Mouse (Mus musculus): ENCODE measurements around the gene Pafah1b2.

Gene Pafah1b2

GRCm38 (mm10) chr9:46026058-46026849, 13.8 kb upstream of the Pafah1b2 start:
- DNase-seq (ENCODE audit: low read depth) = no peak

GRCm38 (mm10) chr9:46023591-46023990, 11.1 kb upstream of the Pafah1b2 start:
- DNase-seq (ENCODE audit: low read depth) = no peak

- DNase-seq (ENCODE audit: low read depth) = no peak
These were observed 7.5 kb upstream of the Pafah1b2 start for GRCm38 (mm10) chr9:46019975-46020374.

- no peak for DNase-seq (ENCODE audit: low read depth)
These were observed 5.8 kb upstream of the Pafah1b2 start for GRCm38 (mm10) chr9:46018316-46018715.

- DNase-seq (ENCODE audit: low read depth) = no peak
These were observed 3.9 kb upstream of the Pafah1b2 start for GRCm38 (mm10) chr9:46016417-46016816.

- no peak for DNase-seq (ENCODE audit: low read depth)
These were observed 3.3 kb upstream of the Pafah1b2 start for GRCm38 (mm10) chr9:46015831-46016230.

GRCm38 (mm10) chr9:46015081-46015551, 2.6 kb upstream of the Pafah1b2 start:
- peak; percentile 48 for DNase-seq (ENCODE audit: low read depth)

GRCm38 (mm10) chr9:46014251-46014681, 1.8 kb upstream of the Pafah1b2 start:
- DNase-seq (ENCODE audit: low read depth) = peak; percentile 38

GRCm38 (mm10) chr9:46013616-46014015, 1.1 kb upstream of the Pafah1b2 start:
- peak; percentile 17 for DNase-seq (ENCODE audit: low read depth)

GRCm38 (mm10) chr9:46013009-46013586, 608 bp upstream of the Pafah1b2 start:
- DNase-seq (ENCODE audit: low read depth) = no peak

GRCm38 (mm10) chr9:46011094-46011970, 1.2 kb downstream of the Pafah1b2 start:
- peak; percentile 20 for DNase-seq (ENCODE audit: low read depth)

- DNase-seq (ENCODE audit: low read depth) = no peak
These were observed 2.9 kb downstream of the Pafah1b2 start for GRCm38 (mm10) chr9:46009669-46009983.

GRCm38 (mm10) chr9:46008931-46009668, 3.4 kb downstream of the Pafah1b2 start:
- no peak for DNase-seq (ENCODE audit: low read depth)

- no peak for DNase-seq (ENCODE audit: low read depth)
These were observed 6.3 kb downstream of the Pafah1b2 start for GRCm38 (mm10) chr9:46006224-46006623.

GRCm38 (mm10) chr9:46004529-46004928, 8.0 kb downstream of the Pafah1b2 start:
- no peak for DNase-seq (ENCODE audit: low read depth)

- DNase-seq (ENCODE audit: low read depth) = peak; percentile 50
These were observed 8.8 kb downstream of the Pafah1b2 start for GRCm38 (mm10) chr9:46003729-46004128.

GRCm38 (mm10) chr9:45999009-45999408, 13.5 kb downstream of the Pafah1b2 start:
- DNase-seq (ENCODE audit: low read depth) = no peak

GRCm38 (mm10) chr9:45985229-45985567, 27.3 kb downstream of the Pafah1b2 start:
- DNase-seq (ENCODE audit: low read depth) = peak; percentile 33

- DNase-seq (ENCODE audit: low read depth) = peak; percentile 80
These were observed 27.9 kb downstream of the Pafah1b2 start for GRCm38 (mm10) chr9:45984409-45985228.

GRCm38 (mm10) chr9:45983676-45984408, 28.6 kb downstream of the Pafah1b2 start:
- peak; percentile 30 for DNase-seq (ENCODE audit: low read depth)

All from c-Kit-positive CD71-positive TER-119-negative erythroid progenitor cells, embryonic 14.5 days (primary cell).